Mouse (Mus musculus): ENCODE data around the gene Olfr1329. TPM values are rescaled to one million over a fixed set of nuclear protein-coding genes. Genes with fewer than 3 reads are reported as not detected.

Olfr1329 gene
- polyA plus RNA-seq (2014; fragmentation: Illumina TruSeq; extraction: RNeasy Lipid Tissue Mini Kit (QIAGEN cat#74804); ENCODE audit: low read depth, low replicate concordance), result not detected

GRCm38 (mm10) chr4:118917365-118917764 is at the start of gene Olfr1329:
Gene Olfr1329 (minus strand): TSS chr4:118917465.

DNA sequence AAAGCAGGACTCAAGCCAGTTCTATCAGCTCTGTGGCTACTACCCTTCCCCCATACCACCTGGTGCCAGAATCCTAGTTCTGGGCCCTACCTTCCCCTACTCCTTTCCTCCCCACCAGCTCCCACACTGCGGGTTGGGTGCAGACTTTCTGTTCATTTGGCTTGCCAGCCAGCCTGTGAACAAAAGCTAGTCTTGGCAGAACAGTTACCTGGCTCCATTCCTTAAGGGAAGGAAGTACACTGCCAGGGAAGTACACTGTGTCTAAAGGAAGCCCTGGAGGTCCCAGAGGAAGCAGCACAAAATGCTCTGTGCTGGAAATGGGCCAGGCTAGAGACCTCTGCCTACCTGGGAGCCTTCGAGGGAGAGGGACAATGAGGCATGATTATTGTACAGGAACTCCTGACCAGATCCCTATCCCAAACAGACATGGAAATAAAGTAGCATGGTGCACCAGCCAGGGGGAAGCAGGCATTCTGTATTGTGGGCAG is 43.9 kb upstream of the Olfr1329 start, which contains the start of gene Lao1:
TSS of gene Lao1 (plus strand) at position 438 of the 488 bp plus-strand sequence.

GRCm38 (mm10) chr4:118938512-118938911 is 21.2 kb upstream of the Olfr1329 start, which contains the start of gene Olfr1328:
Gene Olfr1328 (minus strand): TSS chr4:118938612.

DNA sequence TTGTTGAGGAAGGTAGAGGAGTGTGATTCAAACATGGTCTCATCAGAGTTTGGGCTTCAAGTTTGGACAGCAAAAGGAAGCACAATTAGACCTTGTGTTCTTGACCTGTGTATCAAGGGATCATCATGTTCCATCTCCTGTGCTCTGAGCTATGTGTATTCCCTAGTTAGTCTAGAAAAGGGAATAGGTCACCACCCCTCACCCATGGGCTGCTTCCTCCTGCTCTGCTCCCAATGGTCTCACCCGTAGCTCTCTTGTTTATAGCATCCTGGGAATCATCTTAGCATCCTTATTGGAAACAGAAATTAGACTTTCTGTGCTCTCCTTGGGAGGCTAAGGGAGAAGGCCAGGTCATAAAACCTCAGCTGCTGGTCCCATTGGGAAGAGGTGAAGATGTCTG is 29.0 kb downstream of the Olfr1329 start, which contains the start of gene Olfr1330:
TSS of gene Olfr1330 (plus strand) at position 301 of the 400 bp plus-strand sequence.

Other genes with a start within 250 kb of the Olfr1329 start
- not detected for gene Olfr1342, start 224.7 kb downstream of the Olfr1329 start, polyA plus RNA-seq (2014; fragmentation: Illumina TruSeq; extraction: RNeasy Lipid Tissue Mini Kit (QIAGEN cat#74804); ENCODE audit: low read depth, low replicate concordance)
- not detected for gene Olfr1341, start 213.9 kb downstream of the Olfr1329 start, polyA plus RNA-seq (2014; fragmentation: Illumina TruSeq; extraction: RNeasy Lipid Tissue Mini Kit (QIAGEN cat#74804); ENCODE audit: low read depth, low replicate concordance)
- not detected for gene Olfr1340, start 197.3 kb downstream of the Olfr1329 start, polyA plus RNA-seq (2014; fragmentation: Illumina TruSeq; extraction: RNeasy Lipid Tissue Mini Kit (QIAGEN cat#74804); ENCODE audit: low read depth, low replicate concordance)
- gene Olfr1339, start 185.3 kb downstream of the Olfr1329 start, polyA plus RNA-seq (2014; fragmentation: Illumina TruSeq; extraction: RNeasy Lipid Tissue Mini Kit (QIAGEN cat#74804); ENCODE audit: low read depth, low replicate concordance), result not detected
- not detected for gene Olfr1338, start 158.7 kb downstream of the Olfr1329 start, polyA plus RNA-seq (2014; fragmentation: Illumina TruSeq; extraction: RNeasy Lipid Tissue Mini Kit (QIAGEN cat#74804); ENCODE audit: low read depth, low replicate concordance)
- gene Olfr1337, start 134.9 kb downstream of the Olfr1329 start, polyA plus RNA-seq (2014; fragmentation: Illumina TruSeq; extraction: RNeasy Lipid Tissue Mini Kit (QIAGEN cat#74804); ENCODE audit: low read depth, low replicate concordance), result not detected
- gene Olfr1335, start 107.5 kb downstream of the Olfr1329 start, polyA plus RNA-seq (2014; fragmentation: Illumina TruSeq; extraction: RNeasy Lipid Tissue Mini Kit (QIAGEN cat#74804); ENCODE audit: low read depth, low replicate concordance), result not detected
- gene Olfr1333, start 81.2 kb downstream of the Olfr1329 start, polyA plus RNA-seq (2014; fragmentation: Illumina TruSeq; extraction: RNeasy Lipid Tissue Mini Kit (QIAGEN cat#74804); ENCODE audit: low read depth, low replicate concordance), result 0.07 TPM
- gene Olfr1331, start 52.8 kb downstream of the Olfr1329 start, polyA plus RNA-seq (2014; fragmentation: Illumina TruSeq; extraction: RNeasy Lipid Tissue Mini Kit (QIAGEN cat#74804); ENCODE audit: low read depth, low replicate concordance), result not detected
- not detected for gene Olfr1330, start 28.9 kb downstream of the Olfr1329 start, polyA plus RNA-seq (2014; fragmentation: Illumina TruSeq; extraction: RNeasy Lipid Tissue Mini Kit (QIAGEN cat#74804); ENCODE audit: low read depth, low replicate concordance)
- gene Olfr1328, start 21.1 kb upstream of the Olfr1329 start, polyA plus RNA-seq (2014; fragmentation: Illumina TruSeq; extraction: RNeasy Lipid Tissue Mini Kit (QIAGEN cat#74804); ENCODE audit: low read depth, low replicate concordance), result not detected
- gene Lao1, start 44.1 kb upstream of the Olfr1329 start, polyA plus RNA-seq (2014; fragmentation: Illumina TruSeq; extraction: RNeasy Lipid Tissue Mini Kit (QIAGEN cat#74804); ENCODE audit: low read depth, low replicate concordance), result not detected
- 0.55 TPM for gene Slc2a1, start 191.2 kb upstream of the Olfr1329 start, polyA plus RNA-seq (2014; fragmentation: Illumina TruSeq; extraction: RNeasy Lipid Tissue Mini Kit (QIAGEN cat#74804); ENCODE audit: low read depth, low replicate concordance)

All from testis, adult 10 weeks (tissue).